Mouse (Mus musculus): ENCODE measurements around the gene Dock10. TPM values are rescaled to one million over a fixed set of nuclear protein-coding genes. Genes with fewer than 3 reads are reported as not detected.
A peak's percentile ranks its signal among the peaks of the same experiment; 100 is the strongest.
"Not testable (repeated sequence)": the region's sequence is repeated elsewhere in the genome, so short reads cannot be mapped to it uniquely, and the experiment has no call there.

The Dock10 gene
- polyA plus RNA-seq, 1 experiment from 2014 or later: 3.1 TPM

- ATAC-seq (replicated peaks; ENCODE audit: low FRiP score) (no peak), DNase-seq (ENCODE audit: low spot score) (no peak)
- Histone ChIP-seq H3K27me3 (replicated peaks; ENCODE audit: control insufficient read depth, insufficient read depth, low read length) (peaks cover 23% of the 10 kb centered on the region), H3K4me3 (ENCODE audit: low read depth, low read length) (peak overlapping the region; percentile 57), H3K9ac (ENCODE audit: low read depth, low read length) (no peak overlapping the region), H3K4me1 (replicated peaks; ENCODE audit: control insufficient read depth, insufficient read depth, low read length) (peaks cover 5% of the 10 kb centered on the region; the same call in 1 of the 2 replicates), H3K27ac (ENCODE audit: low read depth, low read length) (no peak overlapping the region), H3K9me3 (ENCODE audit: control insufficient read depth, low read length) (no peaks in the 10 kb centered on the region), H3K36me3 (ENCODE audit: control insufficient read depth, insufficient read depth, low read length) (no peaks in the 10 kb centered on the region), H3K4me2 (peak overlapping the region; percentile 84)
- WGBS: 2% methylated on average over 6 of the region's 6 CpGs
Observed at GRCm38 (mm10) chr1:80757650-80757976, 714 bp downstream of the Dock10 start.

- 0 out of 2 replicates have a peak, but pooled peaks have one; percentile 18 for ATAC-seq (replicated peaks; ENCODE audit: low FRiP score)
- H3K27me3 ChIP-seq (replicated peaks; ENCODE audit: control insufficient read depth, insufficient read depth, low read length): peaks cover 23% of the 10 kb centered on the region
- peak overlapping the region; percentile 57 for H3K4me3 ChIP-seq (ENCODE audit: low read depth, low read length)
- peak overlapping the region; percentile 84 for H3K4me2 ChIP-seq
- peaks cover 5% of the 10 kb centered on the region; the same call in 1 of the 2 replicates for H3K4me1 ChIP-seq (replicated peaks; ENCODE audit: control insufficient read depth, insufficient read depth, low read length)
- no peak overlapping the region for H3K27ac ChIP-seq (ENCODE audit: low read depth, low read length)
- WGBS: 5% methylated on average over 14 of the region's 14 CpGs
- H3K9ac ChIP-seq (ENCODE audit: low read depth, low read length): no peak overlapping the region
- no peaks in the 10 kb centered on the region for H3K9me3 ChIP-seq (ENCODE audit: control insufficient read depth, low read length)
- no peak for DNase-seq (ENCODE audit: low spot score)
- no peaks in the 10 kb centered on the region for H3K36me3 ChIP-seq (ENCODE audit: control insufficient read depth, insufficient read depth, low read length)
Observed at GRCm38 (mm10) chr1:80756824-80757649, 1.3 kb downstream of the Dock10 start.

GRCm38 (mm10) chr1:80756060-80756439, 2.3 kb downstream of the Dock10 start:
- H3K9ac ChIP-seq (ENCODE audit: low read depth, low read length): no peak overlapping the region
- WGBS: 43% methylated on average over 2 of the region's 2 CpGs
- no peak for DNase-seq (ENCODE audit: low spot score)
- H3K4me3 ChIP-seq (ENCODE audit: low read depth, low read length): no peak overlapping the region
- no peak overlapping the region for H3K27ac ChIP-seq (ENCODE audit: low read depth, low read length)
- H3K4me1 ChIP-seq (replicated peaks; ENCODE audit: control insufficient read depth, insufficient read depth, low read length): peaks cover 5% of the 10 kb centered on the region; the same call in 1 of the 2 replicates
- peaks cover 23% of the 10 kb centered on the region for H3K27me3 ChIP-seq (replicated peaks; ENCODE audit: control insufficient read depth, insufficient read depth, low read length)
- no peak overlapping the region for H3K4me2 ChIP-seq
- no peaks in the 10 kb centered on the region for H3K36me3 ChIP-seq (ENCODE audit: control insufficient read depth, insufficient read depth, low read length)
- ATAC-seq (replicated peaks; ENCODE audit: low FRiP score): no peak
- H3K9me3 ChIP-seq (ENCODE audit: control insufficient read depth, low read length): no peaks in the 10 kb centered on the region

GRCm38 (mm10) chr1:80755296-80756059, 2.8 kb downstream of the Dock10 start:
- 74% methylated on average over 7 of the region's 7 CpGs for WGBS
- DNase-seq (ENCODE audit: low spot score): no peak

GRCm38 (mm10) chr1:80749122-80749521, 9.2 kb downstream of the Dock10 start:
- H3K36me3 ChIP-seq (ENCODE audit: control insufficient read depth, insufficient read depth, low read length); DNase-seq (ENCODE audit: low spot score); ATAC-seq (replicated peaks; ENCODE audit: low FRiP score); H3K4me1 ChIP-seq (replicated peaks; ENCODE audit: control insufficient read depth, insufficient read depth, low read length); H3K4me3 ChIP-seq (ENCODE audit: low read depth, low read length); H3K9ac ChIP-seq (ENCODE audit: low read depth, low read length); H3K9me3 ChIP-seq (ENCODE audit: control insufficient read depth, low read length); H3K27ac ChIP-seq (ENCODE audit: low read depth, low read length); H3K27me3 ChIP-seq (replicated peaks; ENCODE audit: control insufficient read depth, insufficient read depth, low read length); H3K4me2 ChIP-seq: not testable (repeated sequence)
- 93% methylated on average over 2 of the region's 2 CpGs for WGBS

More at GRCm38 (mm10) chr1:80755296-80756059, 2.8 kb downstream of the Dock10 start:
- Histone ChIP-seq H3K4me2 (no peak overlapping the region), H3K9ac (ENCODE audit: low read depth, low read length) (no peak overlapping the region), H3K27ac (ENCODE audit: low read depth, low read length) (no peak overlapping the region), H3K4me3 (ENCODE audit: low read depth, low read length) (no peak overlapping the region), H3K9me3 (ENCODE audit: control insufficient read depth, low read length) (no peaks in the 10 kb centered on the region), H3K36me3 (ENCODE audit: control insufficient read depth, insufficient read depth, low read length) (no peaks in the 10 kb centered on the region), H3K4me1 (replicated peaks; ENCODE audit: control insufficient read depth, insufficient read depth, low read length) (peaks cover 5% of the 10 kb centered on the region; the same call in 1 of the 2 replicates), H3K27me3 (replicated peaks; ENCODE audit: control insufficient read depth, insufficient read depth, low read length) (peaks cover 23% of the 10 kb centered on the region)
- no peak for ATAC-seq (replicated peaks; ENCODE audit: low FRiP score)

GRCm38 (mm10) chr1:80746691-80747463, 11.4 kb downstream of the Dock10 start:
- Histone ChIP-seq H3K27me3 (replicated peaks; ENCODE audit: control insufficient read depth, insufficient read depth, low read length) (no peaks in the 10 kb centered on the region), H3K27ac (ENCODE audit: low read depth, low read length) (no peak overlapping the region), H3K9me3 (ENCODE audit: control insufficient read depth, low read length) (no peaks in the 10 kb centered on the region), H3K4me2 (no peak overlapping the region), H3K4me3 (ENCODE audit: low read depth, low read length) (no peak overlapping the region), H3K9ac (ENCODE audit: low read depth, low read length) (no peak overlapping the region), H3K36me3 (ENCODE audit: control insufficient read depth, insufficient read depth, low read length) (no peaks in the 10 kb centered on the region), H3K4me1 (replicated peaks; ENCODE audit: control insufficient read depth, insufficient read depth, low read length) (no peaks in the 10 kb centered on the region)
- ATAC-seq (replicated peaks; ENCODE audit: low FRiP score) (no peak), DNase-seq (ENCODE audit: low spot score) (no peak)
- 64% methylated on average over 2 of the region's 2 CpGs for WGBS

- DNase-seq (ENCODE audit: low spot score) (no peak), ATAC-seq (replicated peaks; ENCODE audit: low FRiP score) (no peak)
- Histone ChIP-seq H3K9ac (ENCODE audit: low read depth, low read length) (no peak overlapping the region), H3K4me3 (ENCODE audit: low read depth, low read length) (no peak overlapping the region), H3K27me3 (replicated peaks; ENCODE audit: control insufficient read depth, insufficient read depth, low read length) (no peaks in the 10 kb centered on the region), H3K27ac (ENCODE audit: low read depth, low read length) (no peak overlapping the region), H3K9me3 (ENCODE audit: control insufficient read depth, low read length) (no peaks in the 10 kb centered on the region), H3K4me1 (replicated peaks; ENCODE audit: control insufficient read depth, insufficient read depth, low read length) (no peaks in the 10 kb centered on the region), H3K4me2 (no peak overlapping the region), H3K36me3 (ENCODE audit: control insufficient read depth, insufficient read depth, low read length) (no peaks in the 10 kb centered on the region)
- 66% methylated on average over 6 of the region's 6 CpGs for WGBS
Observed at GRCm38 (mm10) chr1:80746195-80746594, 12.1 kb downstream of the Dock10 start.

GRCm38 (mm10) chr1:80739472-80739871, 18.9 kb downstream of the Dock10 start:
- H3K27ac ChIP-seq (ENCODE audit: low read depth, low read length): no peak overlapping the region
- no peaks in the 10 kb centered on the region for H3K27me3 ChIP-seq (replicated peaks; ENCODE audit: control insufficient read depth, insufficient read depth, low read length)
- H3K4me2 ChIP-seq: no peak overlapping the region
- ATAC-seq (replicated peaks; ENCODE audit: low FRiP score) (no peak), DNase-seq (ENCODE audit: low spot score) (no peak)
- H3K4me3 ChIP-seq (ENCODE audit: low read depth, low read length): no peak overlapping the region
- no peaks in the 10 kb centered on the region for H3K9me3 ChIP-seq (ENCODE audit: control insufficient read depth, low read length)
- 64% methylated on average over 1 of the region's 1 CpGs for WGBS
- H3K9ac ChIP-seq (ENCODE audit: low read depth, low read length): no peak overlapping the region
- no peaks in the 10 kb centered on the region for H3K4me1 ChIP-seq (replicated peaks; ENCODE audit: control insufficient read depth, insufficient read depth, low read length)
- no peaks in the 10 kb centered on the region for H3K36me3 ChIP-seq (ENCODE audit: control insufficient read depth, insufficient read depth, low read length)

Data from liver, embryonic 11.5 days (tissue).